Mouse (Mus musculus) stomach, postnatal 0 days (tissue): ENCODE results near the gene Fam184a. TPM values are rescaled to one million over a fixed set of nuclear protein-coding genes. Genes with fewer than 3 reads are reported as not detected.

ENCODE experiments used
- ATAC-seq: fragments of 200-750 bp; cut with Nextera tagmentation; 2 replicates; pipeline ENCODE4 v1.8.0; 2017; ENCODE audit not compliant: low FRiP score, low TSS enrichment
- DNase-seq: peaks from one replicate; pipeline ENCODE4 v3.0.0-alpha.2; 2016; ENCODE audit warnings: low spot score
- H3K27ac ChIP-seq: fragments of 300-500 bp; sonication (generic); replicated peaks from 2 replicates; pipeline ENCODE4 v1.5.1; 2014; ENCODE audit warnings: mild to moderate bottlenecking, control low read depth
- H3K27me3 ChIP-seq: fragments of 300-500 bp; sonication (generic); 2 replicates; pipeline ENCODE4 v1.6.1; 2014; ENCODE audit warnings: low read length; ENCODE audit not compliant: control insufficient read depth, insufficient read depth
- H3K36me3 ChIP-seq: fragments of 300-500 bp; sonication (generic); 2 replicates; pipeline ENCODE4 v1.6.1; 2014; ENCODE audit warnings: low read length, mixed read lengths; ENCODE audit not compliant: control insufficient read depth, insufficient read depth
- H3K4me1 ChIP-seq: fragments of 300-500 bp; sonication (generic); replicated peaks from 2 replicates; pipeline ENCODE4 v1.6.1; 2014; ENCODE audit warnings: antibody characterized with exemption; ENCODE audit not compliant: control insufficient read depth, insufficient read depth
- H3K4me2 ChIP-seq: fragments of 300-500 bp; sonication (generic); replicated peaks from 2 replicates; pipeline ENCODE4 v1.6.1; 2014; ENCODE audit warnings: low read depth, mild to moderate bottlenecking, control low read depth, moderate library complexity
- H3K4me3 ChIP-seq: fragments of 300-500 bp; sonication (generic); 2 replicates; pipeline ENCODE4 v1.5.1; 2014; ENCODE audit warnings: low read depth, low read length, control low read depth
- H3K9ac ChIP-seq: fragments of 300-500 bp; sonication (generic); 2 replicates; pipeline ENCODE4 v1.6.1; 2014; ENCODE audit warnings: mild to moderate bottlenecking, low read length, control low read depth, mixed read lengths
- H3K9me3 ChIP-seq: fragments of 300-500 bp; sonication (generic); 2 replicates; pipeline ENCODE4 v1.6.1; 2016; ENCODE audit warnings: low read length; ENCODE audit not compliant: control insufficient read depth
- CTCF ChIP-seq: IDR thresholded peaks from 2 replicates; pipeline ENCODE4 v1.5.1; 2016; ENCODE audit warnings: antibody characterized with exemption, low read depth, mild to moderate bottlenecking, moderate library complexity
- EP300 ChIP-seq: optimal IDR thresholded peaks from 2 replicates; pipeline ENCODE3; 2016; ENCODE audit warnings: antibody characterized with exemption
- whole genome bisulfite sequencing: fragments of 180-500 bp; shearing (Covaris S2); extraction: QIAGEN DNeasy Blood & Tissue Kit; methylation state at CpG from one replicate; pipeline ENCODE4 v1.1.7; 2014; 5-methylcytosine and 5-hydroxymethylcytosine counted together
- polyA plus RNA-seq: library from polyadenylated mRNA; unstranded; fragments of >200 nt; fragmentation: Nextera tagmentation; extraction: Ambion mirVana; gene quantifications from 2 replicates; pipeline ENCODE4 v1.2.1, GENCODE M21; 2015

Fam184a gene
- polyA plus RNA-seq, 1 experiment from 2014 or later: 0.65 TPM

- Histone ChIP-seq H3K36me3 (no peaks in the 10 kb centered on the region), H3K4me3 (no peak overlapping the region), H3K27me3 (no peaks in the 10 kb centered on the region), H3K4me2 (no peak overlapping the region), H3K9me3 (no peaks in the 10 kb centered on the region), H3K27ac (no peak overlapping the region), H3K4me1 (no peaks in the 10 kb centered on the region), H3K9ac (no peak overlapping the region)
- TF ChIP-seq EP300 (no peak), CTCF (no peak)
- ATAC-seq: no peak
- no peak for DNase-seq
- WGBS: 69% methylated on average over 1 of the region's 1 CpGs
Observed at GRCm38 (mm10) chr10:53688533-53688932, 62.4 kb downstream of the Fam184a start.

- H3K27ac ChIP-seq: no peak overlapping the region
- no peaks in the 10 kb centered on the region for H3K4me1 ChIP-seq
- no peak overlapping the region for H3K4me3 ChIP-seq
- H3K9ac ChIP-seq: no peak overlapping the region
- TF ChIP-seq CTCF: no peak
- no peak for TF ChIP-seq EP300
- DNase-seq: no peak
- no peaks in the 10 kb centered on the region for H3K9me3 ChIP-seq
- ATAC-seq: no peak
- WGBS: 62% methylated on average over 5 of the region's 5 CpGs
- H3K27me3 ChIP-seq: no peaks in the 10 kb centered on the region
- no peaks in the 10 kb centered on the region for H3K36me3 ChIP-seq
- H3K4me2 ChIP-seq: no peak overlapping the region
Observed at GRCm38 (mm10) chr10:53687888-53688287, 63.0 kb downstream of the Fam184a start.

- no peak for DNase-seq
- H3K27me3 ChIP-seq: no peaks in the 10 kb centered on the region
- H3K4me1 ChIP-seq: no peaks in the 10 kb centered on the region
- H3K27ac ChIP-seq: no peak overlapping the region
- H3K9me3 ChIP-seq: no peaks in the 10 kb centered on the region
- H3K9ac ChIP-seq: no peak overlapping the region
- no peak overlapping the region for H3K4me3 ChIP-seq
- WGBS: 49% methylated on average over 3 of the region's 3 CpGs
- no peaks in the 10 kb centered on the region for H3K36me3 ChIP-seq
- no peak for ATAC-seq
- TF ChIP-seq EP300 (no peak), CTCF (no peak)
- H3K4me2 ChIP-seq: no peak overlapping the region
Observed at GRCm38 (mm10) chr10:53685806-53686205, 65.1 kb downstream of the Fam184a start.

GRCm38 (mm10) chr10:53683226-53683625, 67.7 kb downstream of the Fam184a start:
- Histone ChIP-seq H3K9me3 (no peaks in the 10 kb centered on the region), H3K9ac (no peak overlapping the region), H3K4me3 (no peak overlapping the region), H3K36me3 (no peaks in the 10 kb centered on the region), H3K4me2 (no peak overlapping the region), H3K27me3 (no peaks in the 10 kb centered on the region), H3K27ac (no peak overlapping the region), H3K4me1 (no peaks in the 10 kb centered on the region)
- ATAC-seq (no peak), DNase-seq (no peak)
- WGBS: 70% methylated on average over 5 of the region's 5 CpGs
- no peak for TF ChIP-seq EP300
- TF ChIP-seq CTCF: no peak

GRCm38 (mm10) chr10:53679690-53680557, 71.0 kb downstream of the Fam184a start:
- Histone ChIP-seq H3K4me2 (no peak overlapping the region), H3K9me3 (no peaks in the 10 kb centered on the region), H3K36me3 (no peaks in the 10 kb centered on the region), H3K9ac (no peak overlapping the region), H3K27ac (no peak overlapping the region), H3K27me3 (no peaks in the 10 kb centered on the region), H3K4me3 (no peak overlapping the region), H3K4me1 (no peaks in the 10 kb centered on the region)
- DNase-seq (no peak), ATAC-seq (no peak)
- WGBS: 56% methylated on average over 6 of the region's 6 CpGs
- TF ChIP-seq EP300 (no peak), CTCF (no peak)

- TF ChIP-seq EP300 (no peak), CTCF (no peak)
- no peak overlapping the region for H3K9ac ChIP-seq
- no peaks in the 10 kb centered on the region for H3K27me3 ChIP-seq
- H3K27ac ChIP-seq: no peak overlapping the region
- 80% methylated on average over 4 of the region's 4 CpGs for WGBS
- H3K36me3 ChIP-seq: no peaks in the 10 kb centered on the region
- H3K4me2 ChIP-seq: no peak overlapping the region
- no peak for ATAC-seq
- no peaks in the 10 kb centered on the region for H3K9me3 ChIP-seq
- H3K4me3 ChIP-seq: no peak overlapping the region
- DNase-seq: no peak
- no peaks in the 10 kb centered on the region for H3K4me1 ChIP-seq
Observed at GRCm38 (mm10) chr10:53661788-53662187, 89.1 kb downstream of the Fam184a start.
